Mouse (Mus musculus) kidney, postnatal 36 days (tissue): Measurements from ENCODE around the gene Elmod3.
A peak's percentile ranks its signal among the peaks of the same experiment; 100 is the strongest.

Experiments
- DNase-seq, 2 experiments: peaks; one replicate each; pipeline ENCODE4 v3.0.0; 2021 to 2022; ENCODE audit warnings: mixed read lengths in 2 of 2

Elmod3 gene

DNA sequence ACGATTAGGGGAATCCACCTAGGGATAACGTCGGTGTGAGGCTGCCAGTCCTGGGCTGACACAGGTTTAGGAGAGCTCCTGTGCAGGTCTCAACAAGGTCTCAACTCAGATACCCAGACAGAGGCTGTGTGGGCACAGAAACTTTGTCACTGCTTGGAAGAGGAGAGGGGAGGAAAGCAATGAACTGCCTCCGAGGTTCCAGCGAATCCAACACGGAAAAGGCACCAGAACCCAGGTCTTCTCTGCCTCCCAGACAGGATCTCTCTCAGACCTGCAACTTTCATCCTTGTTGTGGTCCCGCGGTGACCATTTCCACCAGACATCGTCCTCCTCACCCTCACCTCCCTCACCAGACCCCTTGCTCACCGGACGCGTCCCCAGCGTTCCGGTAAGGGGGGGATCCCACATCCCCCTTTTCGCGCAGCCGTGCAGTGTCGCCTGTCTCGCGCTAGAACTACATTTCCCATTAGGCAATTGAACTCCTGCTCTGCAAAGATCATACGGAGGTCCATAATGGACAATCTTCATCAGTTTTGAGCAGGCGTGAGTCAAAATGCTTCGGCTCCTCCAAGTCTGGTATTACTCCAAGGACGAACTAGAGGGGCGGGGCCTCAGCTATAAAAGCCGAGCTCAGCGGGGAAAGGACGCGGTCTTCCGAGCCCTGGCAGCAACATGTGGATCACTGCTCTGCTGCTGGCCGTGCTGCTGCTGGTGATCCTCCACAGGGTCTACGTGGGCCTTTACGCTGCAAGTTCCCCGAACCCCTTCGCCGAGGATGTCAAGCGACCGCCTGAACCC lies at the start of gene Elmod3, which contains the start of gene Retsat:
Gene Elmod3, minus strand, starts transcription at position 458 of the 798 bp plus-strand sequence.
Gene Retsat, plus strand, starts transcription at position 520 of the 798 bp plus-strand sequence.
- DNase-seq = peak; percentile 97 to 98

DNA sequence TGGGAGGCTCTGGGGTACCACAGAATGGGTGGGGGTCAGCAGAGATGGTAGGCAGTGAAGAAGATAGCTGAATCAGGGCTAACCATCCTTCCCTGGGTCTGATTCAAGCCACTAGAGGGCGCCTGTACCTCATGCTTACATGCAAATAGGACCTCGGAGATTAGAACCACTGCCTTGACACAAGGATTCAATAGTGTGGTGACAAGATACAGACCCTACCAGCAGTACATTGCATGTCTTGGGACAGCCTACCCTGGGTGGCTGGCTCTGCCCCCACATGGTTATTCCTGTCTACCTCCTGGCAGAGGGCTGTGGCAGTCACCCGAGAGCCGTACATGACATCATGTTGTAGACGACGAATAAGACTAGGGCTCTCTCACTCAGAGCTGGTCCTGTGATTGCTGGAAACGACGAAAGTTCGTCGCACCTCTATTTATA lies 49.2 kb upstream of the Elmod3 start:
- peak; percentile 73 to 86 for DNase-seq

DNA sequence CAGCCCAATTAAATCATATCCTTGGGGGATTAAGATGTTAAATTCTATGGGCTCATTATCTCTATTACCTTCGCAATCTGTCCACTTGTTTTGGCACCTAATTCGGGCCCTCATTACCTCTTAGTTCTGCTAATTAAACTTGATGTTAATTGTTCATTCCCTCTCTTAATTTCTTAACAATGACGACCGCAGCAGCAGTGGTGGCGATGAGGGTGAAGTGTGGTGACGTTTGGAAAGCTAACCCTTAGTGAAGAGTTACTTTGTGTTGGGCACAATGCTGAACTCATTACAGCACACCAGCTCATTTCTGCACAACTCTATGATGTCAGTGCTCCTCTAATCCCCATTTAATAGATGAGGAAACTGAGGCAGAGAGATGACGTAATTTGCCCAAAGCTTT lies 47.2 kb upstream of the Elmod3 start:
- no peak for DNase-seq

DNA sequence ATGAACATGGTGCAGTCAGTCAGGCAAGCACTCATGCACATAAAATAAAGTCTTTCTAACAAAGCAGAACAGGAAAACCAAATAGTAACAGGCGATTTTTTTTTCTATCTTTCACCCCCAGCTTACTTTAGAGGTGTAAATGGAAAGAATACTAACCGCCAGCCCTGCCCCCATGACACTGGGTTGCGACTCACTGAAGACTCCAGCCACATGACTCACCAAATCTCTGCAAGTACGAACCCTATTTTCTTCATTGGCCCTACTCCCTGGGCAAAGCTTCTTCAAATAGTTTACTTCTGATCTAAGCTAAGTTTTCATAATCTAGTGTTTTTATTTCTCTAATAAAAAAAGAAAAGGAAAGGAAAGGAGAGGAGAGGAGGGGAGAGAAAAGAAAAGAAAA lies 46.4 kb upstream of the Elmod3 start:
- no peak for DNase-seq

DNA sequence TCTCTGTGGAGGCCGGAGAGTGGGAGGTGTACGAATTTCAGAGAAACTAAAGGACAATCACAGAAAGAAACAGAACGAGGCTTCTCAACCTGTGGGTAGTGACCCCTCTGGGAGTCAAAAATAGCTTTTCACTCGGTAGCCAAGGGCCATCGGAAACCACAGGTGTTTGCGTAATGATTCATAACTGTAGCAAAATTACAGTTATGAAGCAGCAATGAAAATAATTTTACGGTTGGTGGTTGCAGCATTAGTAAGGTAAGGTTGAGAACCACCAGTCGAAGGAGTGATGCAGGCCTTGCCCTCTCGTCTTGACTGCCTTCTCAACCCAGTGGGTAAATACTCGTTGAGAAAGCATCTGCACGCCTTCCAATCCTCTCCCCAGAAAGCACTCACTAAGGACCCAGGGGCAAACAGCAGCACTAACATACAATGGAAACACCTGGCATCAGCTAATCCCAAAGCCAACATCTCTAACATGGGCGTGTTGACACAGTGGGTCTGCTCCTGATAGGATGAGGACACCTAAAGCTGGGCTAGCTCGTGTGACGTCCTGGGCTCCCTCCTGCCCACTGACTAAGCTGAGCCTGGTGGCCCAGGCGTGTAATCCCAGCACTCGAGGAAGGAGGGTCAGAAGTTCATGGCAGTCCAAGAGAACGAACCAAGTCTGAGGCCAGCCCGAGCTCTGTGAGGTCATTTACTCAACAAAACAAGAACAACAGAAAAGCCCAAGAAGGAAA lies 43.2 kb upstream of the Elmod3 start:
- DNase-seq = no peak

DNA sequence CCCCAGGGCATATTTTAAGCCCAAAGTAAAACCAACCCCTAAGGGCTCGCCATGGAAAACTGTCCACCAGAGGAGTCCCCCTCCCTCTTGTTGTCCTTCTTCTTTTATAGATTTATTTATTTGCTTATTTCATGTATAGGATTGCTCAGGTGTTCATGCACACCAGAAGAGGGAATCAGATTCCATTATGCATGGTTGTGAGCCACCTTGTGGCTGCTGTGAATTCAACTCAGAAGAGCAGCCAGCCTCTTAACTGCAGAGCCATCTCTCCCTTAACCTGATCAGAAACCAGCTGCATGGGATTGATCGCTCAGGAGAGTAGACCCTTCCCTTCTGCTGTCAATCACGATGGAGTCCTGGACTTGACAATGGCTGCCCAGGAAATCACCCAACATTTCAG lies 38.7 kb upstream of the Elmod3 start:
- peak in 1 of 2 experiments; percentile 68 for DNase-seq

DNA sequence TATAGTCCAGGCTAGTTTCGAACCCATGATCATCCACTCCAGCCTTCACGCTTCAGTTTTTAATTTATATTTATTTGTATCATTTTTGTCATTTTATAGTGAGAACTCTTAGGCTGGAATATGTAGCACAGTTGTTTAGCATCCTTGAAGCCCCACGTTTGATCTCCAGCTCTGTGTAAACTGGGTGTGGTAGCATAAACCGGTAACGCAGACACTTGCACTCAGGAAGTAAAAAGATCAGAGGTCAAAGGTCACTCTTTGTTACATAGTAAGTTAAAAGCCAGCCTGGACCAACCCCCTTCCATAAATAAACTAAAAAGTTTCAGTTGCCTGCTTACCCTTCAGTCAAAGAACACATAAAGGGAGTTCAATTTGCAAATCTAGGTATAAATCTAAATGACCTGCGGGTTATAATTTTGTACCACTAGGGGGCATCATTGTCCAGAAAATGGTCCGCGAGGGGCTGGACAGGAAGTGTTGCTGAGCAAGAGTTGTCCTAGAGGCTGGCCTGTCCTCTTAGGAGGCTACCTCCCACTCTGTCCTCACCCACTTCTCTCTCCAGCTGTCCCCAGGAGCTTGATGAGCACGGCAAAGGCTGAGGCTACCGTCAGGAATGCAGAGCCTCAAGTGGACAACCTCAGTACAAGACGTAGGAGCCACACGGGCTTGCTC lies 37.7 kb upstream of the Elmod3 start:
- peak; percentile 67 to 78 for DNase-seq

DNA sequence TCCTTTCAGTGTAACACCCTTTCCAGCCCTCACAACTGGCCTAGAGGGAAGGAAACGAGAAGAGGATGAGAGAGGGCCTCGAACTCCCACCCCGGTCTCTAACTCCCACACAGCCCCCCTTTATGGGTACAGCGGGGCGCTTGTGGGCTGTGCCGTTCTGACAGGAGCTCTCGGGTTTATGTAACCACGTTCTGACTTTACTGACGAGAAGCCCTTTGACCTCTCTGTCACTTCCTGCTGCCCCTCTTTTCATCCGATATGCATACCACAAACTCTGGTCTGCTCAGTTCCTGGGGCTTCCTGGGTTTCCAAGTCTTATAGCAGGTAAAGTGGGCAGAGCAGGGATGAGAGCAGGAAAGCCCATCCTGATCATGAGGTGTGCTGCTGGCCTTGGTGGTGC lies 36.1 kb upstream of the Elmod3 start:
- DNase-seq = no peak

DNA sequence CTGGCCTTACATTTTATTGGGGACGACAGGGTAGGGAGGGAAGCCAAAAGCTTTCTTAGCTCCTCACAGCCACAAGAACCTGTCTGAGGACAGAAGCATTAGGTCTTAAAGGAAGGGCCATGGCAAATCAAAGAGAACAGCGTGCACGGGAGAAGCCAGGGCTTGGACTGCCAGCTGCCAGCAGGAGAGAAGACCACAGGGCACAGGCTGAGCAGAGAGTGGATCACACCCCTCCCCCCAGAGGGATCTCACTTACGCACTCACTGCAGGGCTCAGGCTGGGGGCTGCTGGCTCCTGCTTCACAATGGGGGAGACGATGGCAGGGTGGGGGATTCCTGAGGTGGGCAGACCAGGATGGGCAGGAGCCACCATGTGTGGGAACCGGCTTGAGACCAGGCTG lies 33.5 kb upstream of the Elmod3 start:
- DNase-seq = no peak

DNA sequence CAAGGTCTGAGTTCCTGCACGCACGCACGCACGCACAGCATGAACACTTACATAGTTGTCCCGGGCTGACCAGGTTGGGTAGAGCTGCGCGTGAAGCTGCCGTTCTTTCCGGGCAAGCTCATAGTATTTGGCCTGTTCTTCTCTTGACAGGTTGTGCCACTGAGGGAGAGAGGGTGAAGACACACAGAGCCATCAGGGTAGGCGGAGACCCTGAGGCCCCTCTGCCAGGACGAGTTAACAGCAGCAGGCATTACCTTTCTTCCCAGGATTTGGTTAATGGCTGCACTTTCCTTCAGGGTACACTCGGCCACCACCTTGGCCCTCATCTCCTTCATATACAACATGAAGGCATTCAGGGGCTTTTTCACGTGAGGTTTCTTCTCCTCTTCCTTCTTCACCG lies 32.7 kb upstream of the Elmod3 start:
- DNase-seq = no peak

DNA sequence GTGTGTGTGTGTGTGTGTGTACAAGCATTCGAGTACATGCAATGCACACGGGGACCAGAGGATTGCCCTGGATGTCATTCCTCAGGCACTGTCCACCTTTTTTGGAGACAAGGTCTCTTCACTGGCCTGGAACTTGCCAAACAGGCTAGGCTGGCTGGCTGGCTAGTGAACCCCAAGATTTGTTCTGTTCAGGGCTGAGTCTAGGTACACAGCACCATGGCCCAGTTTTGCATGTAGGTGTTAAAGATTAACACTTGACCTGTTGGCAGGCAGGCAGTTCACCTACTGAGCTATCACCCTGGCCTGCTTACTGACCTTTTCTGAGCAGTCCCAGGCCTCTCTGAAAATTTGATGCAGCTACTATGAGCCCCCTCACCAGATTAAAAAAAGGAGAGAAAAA lies 32.2 kb upstream of the Elmod3 start:
- DNase-seq = peak; percentile 73 to 87

DNA sequence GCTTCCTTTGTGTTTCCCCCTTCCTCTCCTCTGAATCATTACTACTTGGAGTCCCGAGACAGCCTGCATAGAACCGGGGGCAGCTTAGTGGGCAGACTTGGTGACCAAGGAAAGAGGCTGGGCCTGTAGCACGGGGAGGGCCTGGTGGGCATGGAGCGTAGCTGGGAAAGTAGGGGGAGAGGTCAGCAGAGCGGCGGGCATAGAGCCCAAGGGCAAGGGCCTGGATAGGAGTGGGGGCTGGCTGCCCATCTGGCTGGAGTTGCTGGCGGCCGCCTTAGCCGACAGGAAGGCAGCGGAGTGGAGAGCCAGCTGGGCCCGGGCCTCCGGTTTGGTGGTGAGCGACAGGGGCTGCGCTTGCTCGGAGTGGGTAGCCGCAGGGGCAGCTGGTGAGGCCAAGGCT lies 29.1 kb upstream of the Elmod3 start:
- peak; percentile 61 to 66 for DNase-seq

DNA sequence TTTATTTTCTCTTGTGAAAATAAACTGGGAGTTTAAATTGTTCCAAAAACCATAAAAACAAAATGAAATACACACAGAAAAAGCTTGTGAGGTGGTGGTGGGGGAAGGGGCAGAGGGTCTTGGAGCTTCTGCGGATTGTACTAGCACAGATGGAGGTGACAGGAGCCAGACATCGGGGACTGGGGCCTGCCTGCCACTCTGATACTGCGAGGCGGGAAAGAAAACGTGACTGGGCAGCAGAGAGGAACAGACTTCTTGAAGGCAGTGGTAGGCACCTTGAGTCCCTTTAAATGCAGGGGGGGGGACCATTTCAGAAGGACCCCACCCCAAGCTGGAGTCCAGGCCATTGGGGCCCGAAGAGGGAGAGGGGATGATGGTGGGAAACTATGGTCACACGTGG lies 28.2 kb upstream of the Elmod3 start:
- no peak for DNase-seq

DNA sequence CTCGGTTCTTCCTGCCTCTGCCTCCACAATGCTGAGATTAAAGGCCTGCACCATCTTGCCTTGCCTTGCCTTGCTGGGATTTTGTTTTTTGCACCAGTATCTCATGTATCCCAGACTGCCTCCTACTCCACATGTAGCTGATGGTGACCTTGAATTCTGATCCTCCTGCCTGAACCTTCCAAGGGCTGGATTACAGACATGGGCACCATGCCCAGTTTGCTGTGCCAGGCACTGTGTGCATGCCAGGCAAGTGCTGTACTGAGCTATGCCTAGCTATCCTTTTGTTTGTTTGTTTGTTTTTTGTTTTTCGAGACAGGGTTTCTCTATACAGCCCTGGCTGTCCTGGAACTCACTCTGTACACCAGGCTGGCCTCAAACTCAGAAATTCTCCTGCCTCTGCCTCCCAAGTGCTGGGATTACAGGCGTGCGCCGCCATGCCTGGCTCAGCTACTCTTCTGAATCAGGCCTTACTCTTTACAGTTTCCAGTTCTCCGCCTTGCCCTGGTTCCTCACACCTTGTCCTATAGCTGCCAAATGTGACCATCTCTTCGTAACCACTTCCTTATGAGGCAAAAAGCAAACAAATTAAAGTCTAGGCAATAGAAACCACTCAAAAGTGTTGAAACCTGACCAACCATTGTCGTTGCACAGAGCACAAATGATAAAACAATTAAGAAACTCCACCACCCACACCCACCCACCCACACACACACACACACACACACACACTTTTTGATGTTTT lies 25.6 kb upstream of the Elmod3 start:
- DNase-seq = peak; percentile 77 to 86

DNA sequence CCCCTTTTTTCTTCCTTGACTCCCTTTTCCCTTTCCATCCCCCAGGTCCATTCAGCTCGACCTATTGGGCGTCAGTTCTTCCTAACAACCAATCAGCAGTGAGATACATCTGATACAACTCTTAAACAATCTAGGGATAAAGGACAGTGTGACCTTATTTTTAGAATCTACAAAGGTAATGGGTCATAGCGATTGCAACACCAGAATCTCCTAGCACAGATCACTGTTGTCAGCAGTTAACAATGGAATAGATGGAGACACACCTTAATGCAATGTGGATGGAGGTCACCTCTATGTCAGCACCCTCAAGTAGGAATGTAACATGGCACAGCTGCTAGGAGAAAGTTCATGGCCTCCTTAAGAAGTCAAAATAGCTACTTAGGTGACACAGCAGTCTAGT lies 24.7 kb upstream of the Elmod3 start:
- no peak for DNase-seq

DNA sequence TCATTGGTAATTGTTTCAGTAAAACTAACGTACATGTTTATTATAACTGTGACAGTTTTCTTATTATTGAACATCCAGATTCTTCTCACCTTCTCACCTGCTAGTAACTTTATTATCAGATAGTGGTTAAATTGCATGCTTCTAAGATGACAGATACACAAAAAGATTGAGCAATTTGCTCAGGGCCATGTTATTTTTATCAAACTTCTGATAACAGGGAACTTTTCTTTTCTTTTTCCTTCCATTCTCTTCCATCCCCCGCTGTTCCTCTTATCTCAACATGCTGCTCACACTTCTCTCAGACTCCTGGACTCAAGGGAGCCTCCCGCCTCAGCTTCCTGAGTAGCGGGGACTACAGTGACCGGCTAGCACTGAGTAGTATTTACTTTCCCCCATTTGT lies 22.7 kb upstream of the Elmod3 start:
- DNase-seq = no peak

DNA sequence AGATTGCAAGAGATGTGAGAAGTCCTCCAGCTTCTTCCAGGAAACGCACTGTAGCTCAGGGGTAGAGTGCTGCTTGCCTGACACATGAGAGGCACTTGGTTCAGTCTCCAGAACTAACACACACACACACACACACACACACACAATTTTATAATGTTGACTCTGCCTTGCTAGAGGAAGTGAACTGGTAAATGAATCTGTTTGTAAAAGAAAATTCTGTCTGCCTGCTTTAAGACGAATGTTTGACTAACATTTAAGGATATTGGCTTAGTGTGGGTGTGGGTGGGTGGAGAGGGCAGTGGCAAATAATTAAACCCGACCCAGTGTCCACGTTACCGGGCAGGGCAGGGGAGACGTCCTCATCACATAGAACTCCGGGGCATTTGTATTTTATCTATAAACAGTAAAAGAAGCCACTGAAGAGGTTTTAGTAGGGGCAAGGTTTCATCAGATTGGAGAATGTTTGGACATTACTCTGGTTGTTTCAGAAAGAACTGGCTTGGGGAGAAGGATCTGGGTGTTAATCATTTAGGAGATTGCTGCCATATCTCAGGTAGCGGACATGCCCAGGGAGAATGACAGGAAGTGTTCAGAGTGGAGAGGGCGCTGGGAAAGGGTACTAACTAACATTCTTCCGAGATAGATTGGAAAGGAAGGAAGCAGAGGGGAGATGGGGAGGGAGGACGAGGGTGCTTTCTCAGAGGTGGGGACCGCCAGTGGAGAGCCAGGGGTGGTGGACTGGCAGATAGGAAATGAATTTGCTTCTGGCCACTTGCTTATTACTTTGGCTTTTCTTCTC lies 21.7 kb upstream of the Elmod3 start:
- DNase-seq = peak; percentile 55 to 67

DNA sequence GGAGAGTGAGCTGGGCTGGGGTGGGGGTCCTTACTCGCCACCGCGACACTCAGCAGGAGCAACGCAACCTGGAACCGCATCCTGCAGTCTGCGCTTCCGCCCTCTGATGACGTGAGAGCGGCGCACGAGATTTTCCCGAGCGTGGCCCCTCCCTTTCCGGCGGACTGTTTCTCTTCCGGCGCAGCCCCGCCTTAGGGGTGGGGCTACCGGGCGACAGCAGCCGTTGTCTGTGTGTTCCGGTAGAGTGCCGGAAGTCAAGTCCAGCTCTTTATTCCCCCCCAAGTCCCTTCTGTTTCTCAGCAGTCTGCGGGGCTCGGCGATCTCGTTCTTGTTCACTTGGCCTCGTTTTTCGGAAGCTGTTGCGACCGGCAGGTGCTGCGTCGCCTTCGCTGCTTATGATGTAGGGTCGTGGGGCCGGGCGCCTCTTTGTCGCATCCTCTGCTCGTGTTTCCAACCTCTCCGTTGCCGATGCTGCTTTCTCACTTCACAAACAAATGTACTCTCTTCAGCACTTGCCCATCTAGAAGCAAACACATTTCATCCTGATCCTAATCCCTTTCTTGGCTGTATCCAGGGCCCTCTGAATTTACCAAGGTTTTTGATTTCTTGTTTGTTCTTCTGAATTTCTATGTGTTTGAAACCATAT lies 18.6 kb upstream of the Elmod3 start, which contains the start of gene Tgoln1:
Gene Tgoln1, minus strand, starts transcription at position 358 of the 646 bp plus-strand sequence.
- peak; percentile 96 to 98 for DNase-seq

DNA sequence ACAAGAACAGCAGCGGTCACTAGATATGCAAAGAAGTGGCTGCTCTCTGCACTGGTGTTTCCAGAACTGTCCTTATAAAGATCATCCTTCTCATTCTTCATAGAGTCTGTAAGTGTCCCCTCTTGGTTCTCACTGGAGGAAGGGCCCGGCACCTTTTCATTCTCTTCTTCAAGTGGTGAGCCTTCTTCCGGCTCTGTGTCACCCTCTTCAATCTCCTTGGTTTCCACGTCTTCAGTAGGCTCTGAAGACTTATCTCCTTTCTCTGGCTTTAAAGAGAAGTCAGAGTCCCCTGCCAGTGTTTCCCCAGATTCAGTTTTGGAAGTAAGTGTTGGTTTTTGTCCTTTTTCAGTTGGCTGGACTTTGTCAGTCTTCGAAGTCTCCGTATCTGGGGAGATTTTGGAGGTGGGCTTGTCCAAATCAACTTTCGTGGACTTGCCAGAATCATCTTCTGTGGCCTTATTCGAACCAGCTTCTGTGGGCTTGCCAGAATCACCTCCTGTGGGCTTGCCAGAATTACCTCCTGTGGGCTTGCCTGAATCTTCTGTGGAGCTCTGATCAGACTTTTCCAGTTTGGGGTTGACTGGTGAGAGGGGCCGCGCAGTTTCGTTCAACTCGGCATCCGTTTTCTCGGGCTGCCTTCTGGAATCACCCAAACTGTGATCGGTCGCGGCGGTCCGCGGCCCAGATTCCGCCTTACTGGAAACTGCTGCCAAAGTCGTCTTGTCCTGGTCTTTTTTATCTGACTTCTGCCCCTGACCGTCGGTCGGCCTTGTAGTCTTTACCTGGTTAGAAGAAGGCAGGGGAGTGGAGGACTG lies 17.6 kb upstream of the Elmod3 start:
- no peak for DNase-seq

DNA sequence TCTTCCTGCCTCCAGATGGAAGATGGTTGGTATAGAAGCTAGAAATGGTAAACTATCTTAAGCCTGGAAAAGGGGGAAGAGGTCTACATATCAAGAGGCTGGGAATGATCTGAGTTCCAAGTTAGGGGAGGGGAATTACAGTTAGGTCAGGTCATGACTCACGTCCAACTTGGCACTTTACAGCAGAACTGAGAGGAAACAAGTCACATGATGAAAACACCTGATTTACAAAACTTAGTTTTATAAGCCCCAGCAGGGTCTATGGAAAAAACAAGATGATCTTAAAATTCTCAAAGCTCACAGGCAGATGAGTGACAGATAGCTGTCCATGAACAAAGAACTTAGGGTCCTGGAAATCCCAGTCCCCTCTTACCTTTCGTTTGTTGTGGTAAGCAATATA lies 16.9 kb upstream of the Elmod3 start:
- peak in 1 of 2 experiments; percentile 58 for DNase-seq
